Mouse (Mus musculus): ENCODE results near the gene Gm21767. TPM values are rescaled to one million over a fixed set of nuclear protein-coding genes. Genes with fewer than 3 reads are reported as not detected.

Gm21767 gene
- not detected for polyA plus RNA-seq (2017; shearing (Covaris generic))

DNA sequence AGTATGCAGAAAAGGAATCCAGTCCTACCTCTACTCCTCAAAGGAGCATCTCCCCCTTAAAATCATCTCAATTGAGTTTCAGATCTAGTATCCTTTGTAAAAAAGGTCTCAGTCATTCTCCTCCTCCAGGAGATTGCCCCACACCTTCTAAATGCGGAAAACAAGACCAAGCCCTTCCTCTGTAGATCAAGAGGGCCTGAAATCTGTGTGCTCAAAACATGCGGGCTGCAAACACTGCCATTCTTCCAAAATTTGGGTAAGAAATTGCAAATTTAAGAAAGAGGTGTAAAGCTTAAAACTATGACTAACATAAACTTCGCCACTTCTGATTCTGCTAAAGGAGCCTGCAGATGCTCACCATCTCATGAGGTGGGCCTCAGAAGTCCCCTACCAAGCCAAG is at the start of gene Gm21767:
TSS of gene Gm21767 (plus strand) at position 301 of the 400 bp plus-strand sequence.

Measured in effector memory CD4-positive, alpha-beta T cell, adult 7 months (primary cell).